Mouse (Mus musculus): ENCODE results near the gene Usp47. TPM values are rescaled to one million over a fixed set of nuclear protein-coding genes. Genes with fewer than 3 reads are reported as not detected.

Usp47 gene
- polyA plus RNA-seq, 1 experiment = 15.5 TPM

DNA sequence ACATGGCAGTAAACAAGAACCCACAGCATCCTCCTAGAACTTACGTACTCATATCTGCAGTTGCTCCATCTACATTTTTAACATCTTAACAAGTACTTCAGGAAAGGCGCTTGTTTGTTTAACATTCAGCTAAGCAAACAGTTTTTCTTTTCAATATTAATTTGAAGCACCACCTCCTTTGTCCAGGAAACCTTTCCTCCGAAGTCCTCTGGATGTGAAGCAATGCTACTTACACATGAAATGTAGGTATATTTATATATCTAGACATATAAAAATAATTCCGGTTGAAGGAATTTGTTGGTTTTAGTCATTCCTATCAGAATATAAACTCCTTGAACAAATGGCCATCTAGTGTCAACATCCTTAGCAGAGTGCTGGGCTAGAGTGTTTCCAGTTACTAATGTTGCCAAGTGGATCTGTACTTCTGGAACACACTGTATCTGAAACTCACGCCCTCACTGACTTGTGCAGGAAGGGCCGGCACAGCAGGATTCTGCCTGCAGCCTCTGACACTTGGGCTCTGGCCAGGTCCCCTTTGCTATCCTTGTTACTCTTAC is 10.6 kb upstream of the Usp47 start:
- Histone ChIP-seq H3K36me3 (ENCODE audit: control insufficient read depth, insufficient read depth, low read length) (no peaks in the 10 kb centered on the region), H3K4me3 (ENCODE audit: insufficient read depth, low read depth, low read length) (no peak overlapping the region), H3K27ac (ENCODE audit: insufficient read depth, low read depth, low read length) (no peak overlapping the region), H3K27me3 (replicated peaks; ENCODE audit: control insufficient read depth, insufficient read depth, low read length) (no peaks in the 10 kb centered on the region), H3K4me1 (ENCODE audit: control insufficient read depth, insufficient read depth, low read length) (no peaks in the 10 kb centered on the region)
- TF ChIP-seq POLR2A (IDR thresholded peaks at IDR 0.05; ENCODE audit: low read depth, low read length) (no peak), CTCF (conservative IDR thresholded peaks at IDR 0.05; ENCODE audit: insufficient read depth, insufficient read length, low read depth, low read length) (no peak)
- 73% methylated on average over 6 of the region's 6 CpGs for WGBS
- no peak for DNase-seq

DNA sequence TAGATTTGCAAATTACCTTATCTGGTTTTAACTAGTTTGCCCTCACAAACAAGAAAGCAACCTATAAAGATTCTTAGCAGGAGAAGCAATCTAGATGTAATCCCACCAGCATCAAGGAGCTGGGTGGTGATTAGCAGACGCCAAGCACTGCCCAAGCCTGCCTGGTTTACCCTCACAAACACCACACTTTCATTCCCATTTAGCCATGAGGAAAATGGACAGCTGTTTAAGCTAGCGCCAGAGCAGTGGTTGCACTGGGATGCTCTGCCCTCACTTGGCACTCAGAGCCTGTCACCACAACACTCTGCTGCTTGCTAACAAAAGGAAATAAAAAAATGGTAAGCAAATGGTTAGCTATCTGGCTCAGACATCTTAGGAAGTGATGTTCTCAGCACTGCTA is 9.2 kb upstream of the Usp47 start:
- H3K36me3 ChIP-seq (ENCODE audit: control insufficient read depth, insufficient read depth, low read length) = no peaks in the 10 kb centered on the region
- no peaks in the 10 kb centered on the region for H3K4me1 ChIP-seq (ENCODE audit: control insufficient read depth, insufficient read depth, low read length)
- no peak overlapping the region for H3K4me3 ChIP-seq (ENCODE audit: insufficient read depth, low read depth, low read length)
- DNase-seq = no peak
- no peaks in the 10 kb centered on the region for H3K27me3 ChIP-seq (replicated peaks; ENCODE audit: control insufficient read depth, insufficient read depth, low read length)
- no peak overlapping the region for H3K27ac ChIP-seq (ENCODE audit: insufficient read depth, low read depth, low read length)
- TF ChIP-seq POLR2A (IDR thresholded peaks at IDR 0.05; ENCODE audit: low read depth, low read length) (no peak), CTCF (conservative IDR thresholded peaks at IDR 0.05; ENCODE audit: insufficient read depth, insufficient read length, low read depth, low read length) (no peak)
- WGBS = 52% methylated on average over 2 of the region's 2 CpGs

GRCm38 (mm10) chr7:112022506-112023149 is 676 bp upstream of the Usp47 start:
- no peak for DNase-seq
- peak overlapping the region; percentile 75 for H3K4me3 ChIP-seq (ENCODE audit: insufficient read depth, low read depth, low read length)
- 26% methylated on average over 17 of the region's 17 CpGs for WGBS
- TF ChIP-seq CTCF (conservative IDR thresholded peaks at IDR 0.05; ENCODE audit: insufficient read depth, insufficient read length, low read depth, low read length) (no peak), POLR2A (IDR thresholded peaks at IDR 0.05; ENCODE audit: low read depth, low read length) (no peak)
- H3K36me3 ChIP-seq (ENCODE audit: control insufficient read depth, insufficient read depth, low read length) = no peaks in the 10 kb centered on the region
- peaks cover 16% of the 10 kb centered on the region for H3K4me1 ChIP-seq (ENCODE audit: control insufficient read depth, insufficient read depth, low read length)
- H3K27me3 ChIP-seq (replicated peaks; ENCODE audit: control insufficient read depth, insufficient read depth, low read length) = no peaks in the 10 kb centered on the region
- peak overlapping the region; percentile 92 for H3K27ac ChIP-seq (ENCODE audit: insufficient read depth, low read depth, low read length)

DNA sequence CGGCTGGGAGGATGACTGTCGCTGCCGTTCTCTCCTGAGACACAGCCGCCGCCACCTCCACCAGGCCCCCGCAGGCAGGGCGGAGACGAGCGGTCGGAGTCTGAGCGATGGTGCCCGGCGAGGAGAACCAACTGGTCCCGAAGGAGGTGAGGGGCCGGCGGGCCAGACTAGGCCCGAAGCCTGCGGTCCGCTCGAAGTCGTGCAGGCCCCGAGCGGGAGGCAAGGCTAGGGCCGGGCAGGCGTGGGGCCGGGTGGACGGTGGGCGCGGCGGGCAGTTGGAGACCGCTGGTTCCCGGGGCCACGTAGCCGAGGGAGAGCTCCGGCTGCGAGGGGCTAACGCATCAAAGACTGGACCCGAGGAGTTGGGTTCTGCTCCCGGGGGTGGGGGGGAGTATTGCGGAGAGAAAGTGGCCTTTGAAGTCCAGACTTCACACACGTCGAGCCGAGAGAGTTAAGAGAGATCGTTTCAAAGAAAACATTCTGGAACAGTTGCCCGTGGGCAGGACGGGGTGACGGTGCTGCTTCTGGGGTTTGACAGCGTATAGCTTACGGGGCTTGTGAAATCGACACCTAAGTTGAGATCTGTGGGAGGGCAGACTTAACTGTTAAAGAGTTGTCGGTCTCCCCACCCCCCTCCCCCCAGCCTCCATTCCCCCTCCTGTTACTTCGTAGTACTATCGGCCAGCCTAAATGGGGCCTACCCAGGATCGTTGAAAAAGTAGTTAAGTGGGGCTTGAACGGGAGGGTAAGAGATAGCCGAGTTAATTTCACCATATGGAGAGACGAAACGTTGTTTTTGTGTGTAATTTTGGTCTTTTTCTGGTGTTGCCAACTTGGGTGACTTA is 519 bp downstream of the Usp47 start:
- H3K4me3 ChIP-seq (ENCODE audit: insufficient read depth, low read depth, low read length) = peak overlapping the region; percentile 75
- no peaks in the 10 kb centered on the region for H3K27me3 ChIP-seq (replicated peaks; ENCODE audit: control insufficient read depth, insufficient read depth, low read length)
- peak; percentile 43 for DNase-seq
- no peaks in the 10 kb centered on the region for H3K36me3 ChIP-seq (ENCODE audit: control insufficient read depth, insufficient read depth, low read length)
- peak overlapping the region; percentile 67 for H3K27ac ChIP-seq (ENCODE audit: insufficient read depth, low read depth, low read length)
- H3K4me1 ChIP-seq (ENCODE audit: control insufficient read depth, insufficient read depth, low read length) = peaks cover 20% of the 10 kb centered on the region
- no peak for TF ChIP-seq CTCF (conservative IDR thresholded peaks at IDR 0.05; ENCODE audit: insufficient read depth, insufficient read length, low read depth, low read length)
- TF ChIP-seq POLR2A (IDR thresholded peaks at IDR 0.05; ENCODE audit: low read depth, low read length) = no peak
- WGBS = under 1% methylated on average over 58 of the region's 58 CpGs

DNA sequence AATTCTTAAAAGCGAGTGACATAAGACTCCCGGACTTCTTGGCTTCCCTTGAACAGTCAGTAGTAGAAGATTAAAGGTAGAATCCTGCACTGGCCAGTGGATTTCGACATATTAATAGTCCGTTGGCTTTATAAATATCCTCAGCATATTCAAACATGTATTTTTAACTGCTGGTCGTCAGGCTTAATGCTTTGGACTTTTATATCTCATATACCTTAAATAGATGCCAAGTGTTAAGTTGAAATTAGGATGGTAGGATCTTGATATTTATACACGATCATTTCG is 1.1 kb downstream of the Usp47 start:
- DNase-seq = no peak
- Histone ChIP-seq H3K4me1 (ENCODE audit: control insufficient read depth, insufficient read depth, low read length) (peaks cover 20% of the 10 kb centered on the region), H3K4me3 (ENCODE audit: insufficient read depth, low read depth, low read length) (peak overlapping the region; percentile 75; the same call in 1 of the 2 replicates), H3K36me3 (ENCODE audit: control insufficient read depth, insufficient read depth, low read length) (no peaks in the 10 kb centered on the region), H3K27me3 (replicated peaks; ENCODE audit: control insufficient read depth, insufficient read depth, low read length) (no peaks in the 10 kb centered on the region), H3K27ac (ENCODE audit: insufficient read depth, low read depth, low read length) (peak overlapping the region; percentile 67)
- TF ChIP-seq POLR2A (IDR thresholded peaks at IDR 0.05; ENCODE audit: low read depth, low read length) = no peak
- 6% methylated on average over 7 of the region's 7 CpGs for WGBS

DNA sequence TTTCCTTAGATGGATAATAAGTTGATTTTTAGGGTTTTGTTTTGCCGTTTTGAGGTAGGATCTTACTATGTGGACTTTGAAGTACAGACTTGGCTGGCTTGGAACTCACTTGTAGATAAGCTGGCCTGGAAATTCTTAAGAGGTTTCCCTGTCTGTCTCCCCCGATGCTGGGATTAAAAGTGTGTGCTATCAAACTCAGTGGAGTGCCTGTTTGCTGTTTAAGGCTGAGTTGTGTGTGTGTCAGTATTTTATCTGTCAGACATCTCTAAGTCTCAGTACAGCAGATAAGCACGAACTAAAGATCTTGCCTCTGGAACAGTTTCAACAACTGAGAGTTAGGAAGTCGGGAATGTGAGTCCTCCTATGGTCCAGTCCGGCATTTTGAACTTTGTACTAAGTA is 1.6 kb downstream of the Usp47 start:
- peaks cover 20% of the 10 kb centered on the region for H3K4me1 ChIP-seq (ENCODE audit: control insufficient read depth, insufficient read depth, low read length)
- no peak for TF ChIP-seq POLR2A (IDR thresholded peaks at IDR 0.05; ENCODE audit: low read depth, low read length)
- no peak for TF ChIP-seq CTCF (conservative IDR thresholded peaks at IDR 0.05; ENCODE audit: insufficient read depth, insufficient read length, low read depth, low read length)
- no peaks in the 10 kb centered on the region for H3K27me3 ChIP-seq (replicated peaks; ENCODE audit: control insufficient read depth, insufficient read depth, low read length)
- DNase-seq = peak; percentile 44
- H3K27ac ChIP-seq (ENCODE audit: insufficient read depth, low read depth, low read length) = peak overlapping the region; percentile 52
- peak overlapping the region; percentile 37 for H3K4me3 ChIP-seq (ENCODE audit: insufficient read depth, low read depth, low read length)
- WGBS = 5% methylated on average over 5 of the region's 5 CpGs
- H3K36me3 ChIP-seq (ENCODE audit: control insufficient read depth, insufficient read depth, low read length) = no peaks in the 10 kb centered on the region

DNA sequence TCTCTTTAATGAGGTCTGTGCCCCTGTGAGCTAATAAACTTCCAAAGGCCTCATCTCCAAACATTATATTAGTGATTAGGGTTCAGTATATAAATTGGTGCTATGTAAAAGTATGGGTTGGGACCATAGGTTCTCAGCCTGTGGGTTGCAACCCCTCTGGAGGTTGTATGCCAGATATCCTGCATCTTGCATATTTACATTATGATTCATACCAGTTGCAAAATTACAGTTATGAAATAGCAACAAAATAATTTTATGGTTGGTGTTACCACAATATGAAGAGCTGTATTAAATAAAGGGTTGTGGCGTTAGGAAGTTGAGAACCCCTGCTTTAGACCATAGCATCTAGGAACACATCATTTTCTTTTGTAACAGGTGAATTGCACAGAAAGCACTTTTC is 7.3 kb downstream of the Usp47 start:
- H3K27ac ChIP-seq (ENCODE audit: insufficient read depth, low read depth, low read length) = no peak overlapping the region
- H3K4me3 ChIP-seq (ENCODE audit: insufficient read depth, low read depth, low read length) = no peak overlapping the region
- no peaks in the 10 kb centered on the region for H3K27me3 ChIP-seq (replicated peaks; ENCODE audit: control insufficient read depth, insufficient read depth, low read length)
- no peak for DNase-seq
- H3K4me1 ChIP-seq (ENCODE audit: control insufficient read depth, insufficient read depth, low read length) = peaks cover 18% of the 10 kb centered on the region
- TF ChIP-seq POLR2A (IDR thresholded peaks at IDR 0.05; ENCODE audit: low read depth, low read length) = no peak
- no peak for TF ChIP-seq CTCF (conservative IDR thresholded peaks at IDR 0.05; ENCODE audit: insufficient read depth, insufficient read length, low read depth, low read length)
- no peaks in the 10 kb centered on the region for H3K36me3 ChIP-seq (ENCODE audit: control insufficient read depth, insufficient read depth, low read length)
- 85% methylated on average over 1 of the region's 1 CpGs for WGBS
